Mouse (Mus musculus) left cerebral cortex, adult 8-10 months (tissue): ENCODE measurements around the gene Frmd4a. TPM values are rescaled to one million over a fixed set of nuclear protein-coding genes. Genes with fewer than 3 reads are reported as not detected.
"Not testable (repeated sequence)": the region's sequence is repeated elsewhere in the genome, so short reads cannot be mapped to it uniquely, and the experiment has no call there.

Experiments used
- DNase-seq, 2 experiments: peaks; one replicate each; pipeline ENCODE4 v3.0.0; 2022; ENCODE audit warnings: low spot score in 2 of 2
- total RNA-seq, 4 experiments: library from RNA; stranded (reverse); gene quantifications; 2 replicates each; pipeline ENCODE4 v1.2.4; 2022

Gene Frmd4a
- total RNA-seq, 4 experiments from 2014 or later, result 49.9 to 53.7 (median 53.6) TPM

DNA sequence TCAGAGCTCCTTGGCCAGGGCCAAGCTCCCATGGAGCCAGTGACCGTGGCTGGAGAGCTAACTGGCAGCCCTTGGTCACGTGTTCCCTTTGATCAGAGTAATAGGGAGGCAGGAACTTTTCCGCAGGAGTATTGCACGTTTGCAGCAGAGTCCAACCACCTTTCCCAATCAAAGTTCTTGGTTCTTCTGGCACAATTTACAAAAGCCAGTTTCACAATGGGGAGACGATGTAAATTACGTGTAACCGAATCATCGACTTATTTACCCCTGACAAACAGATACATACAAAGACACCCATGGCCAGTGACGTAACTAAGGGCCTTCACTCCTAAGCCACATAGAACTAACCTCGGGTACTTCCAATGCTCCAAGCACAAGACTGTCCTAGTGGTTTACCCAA is 591.9 kb downstream of the Frmd4a start:
- no peak for DNase-seq

DNA sequence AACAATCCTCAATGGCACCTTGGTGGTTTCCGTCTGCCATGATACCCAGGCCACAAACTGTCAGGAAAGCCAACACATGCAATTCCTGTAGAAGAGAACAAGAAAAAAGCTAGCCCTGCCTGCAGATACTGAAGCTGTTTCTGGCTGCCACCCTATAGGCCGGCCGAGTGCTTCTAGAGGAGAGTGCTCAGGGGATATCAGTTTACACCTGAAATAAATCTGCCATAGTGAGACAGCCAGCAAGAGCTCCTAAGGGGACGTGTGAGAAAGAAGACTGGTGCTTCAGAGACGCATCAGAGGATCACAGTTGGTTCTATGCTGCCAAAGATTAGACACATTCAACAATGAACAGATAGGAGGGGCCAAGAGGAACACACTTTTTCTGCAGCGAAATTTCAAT is 593.8 kb downstream of the Frmd4a start:
- no peak for DNase-seq

DNA sequence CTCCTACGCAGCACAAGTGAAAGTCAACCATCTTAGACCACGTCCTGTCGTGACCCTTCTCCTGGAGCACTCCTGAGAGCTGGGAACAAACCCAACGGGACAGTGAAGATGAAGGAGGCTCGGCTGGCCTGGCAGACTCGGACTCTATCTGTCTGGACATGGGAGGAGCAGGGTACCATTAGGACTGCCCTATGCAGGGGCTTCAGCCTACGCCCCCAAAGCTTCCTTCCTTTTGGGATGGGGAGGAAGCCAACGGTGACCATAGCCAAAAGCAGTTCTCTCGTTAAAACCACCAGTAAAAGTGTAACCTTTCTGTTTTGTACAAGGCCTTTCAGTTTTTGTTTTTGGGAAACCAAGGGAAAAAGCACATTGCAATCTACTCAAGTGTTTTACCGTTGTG is 594.2 kb downstream of the Frmd4a start:
- no peak for DNase-seq

DNA sequence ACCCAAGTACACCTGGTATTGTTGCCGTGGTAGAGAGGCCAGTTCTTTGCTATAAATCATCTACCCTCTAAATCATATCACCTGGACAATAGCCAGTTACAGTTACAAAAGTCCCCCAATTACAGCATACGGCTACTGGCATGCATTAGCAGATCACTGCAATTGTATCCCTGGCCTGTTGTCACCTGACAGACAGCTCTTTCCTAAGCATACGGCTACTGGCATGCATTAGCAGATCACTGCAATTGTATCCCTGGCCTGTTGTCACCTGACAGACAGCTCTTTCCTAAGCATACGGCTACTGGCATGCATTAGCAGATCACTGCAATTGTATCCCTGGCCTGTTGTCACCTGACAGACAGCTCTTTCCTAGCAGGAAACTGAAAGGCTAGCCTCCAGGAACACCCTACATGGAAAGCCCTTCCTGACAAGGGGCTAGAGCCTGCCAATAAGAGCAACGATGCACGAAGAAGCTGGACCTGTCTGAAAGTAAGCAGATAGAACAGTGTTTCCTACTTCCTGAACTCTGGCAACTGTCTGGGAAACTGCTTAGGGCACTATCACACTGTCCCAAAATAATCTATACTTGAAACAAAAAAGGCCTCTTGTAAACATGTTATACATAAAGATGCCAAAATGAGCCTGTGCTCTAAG is 596.9 kb downstream of the Frmd4a start:
- DNase-seq, result not testable (repeated sequence)

DNA sequence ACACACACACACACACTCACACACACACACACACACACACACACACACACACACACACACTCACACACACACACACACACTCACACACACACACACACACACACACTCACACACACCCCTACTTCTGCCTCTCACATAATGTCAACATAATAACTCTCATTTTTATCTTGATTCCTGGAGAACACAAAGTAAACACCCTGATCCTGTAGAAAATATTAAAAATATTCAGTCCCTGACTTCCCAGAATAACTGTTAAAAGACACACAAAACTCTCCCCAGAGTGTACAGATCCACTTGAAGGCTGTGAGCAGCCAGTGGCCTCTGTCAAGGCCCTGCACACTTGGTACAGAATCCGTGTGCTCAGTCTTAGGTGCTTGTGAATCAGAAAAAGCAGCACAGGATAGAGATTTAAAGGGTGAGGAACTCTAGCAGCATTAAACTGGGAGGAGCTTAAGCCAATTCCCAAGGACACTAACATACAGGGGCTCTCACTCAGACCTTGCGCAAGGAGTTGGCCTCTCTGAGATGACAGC is 597.6 kb downstream of the Frmd4a start:
- no peak for DNase-seq

- DNase-seq, result peak in 1 of 2 experiments; percentile 29
Measured at GRCm38 (mm10) chr2:4616995-4617394, 599.5 kb downstream of the Frmd4a start.

- not testable (repeated sequence) for DNase-seq
Measured at GRCm38 (mm10) chr2:4619126-4619525, 601.6 kb downstream of the Frmd4a start.

GRCm38 (mm10) chr2:4619893-4620593 is 602.5 kb downstream of the Frmd4a start:
- no peak for DNase-seq

DNA sequence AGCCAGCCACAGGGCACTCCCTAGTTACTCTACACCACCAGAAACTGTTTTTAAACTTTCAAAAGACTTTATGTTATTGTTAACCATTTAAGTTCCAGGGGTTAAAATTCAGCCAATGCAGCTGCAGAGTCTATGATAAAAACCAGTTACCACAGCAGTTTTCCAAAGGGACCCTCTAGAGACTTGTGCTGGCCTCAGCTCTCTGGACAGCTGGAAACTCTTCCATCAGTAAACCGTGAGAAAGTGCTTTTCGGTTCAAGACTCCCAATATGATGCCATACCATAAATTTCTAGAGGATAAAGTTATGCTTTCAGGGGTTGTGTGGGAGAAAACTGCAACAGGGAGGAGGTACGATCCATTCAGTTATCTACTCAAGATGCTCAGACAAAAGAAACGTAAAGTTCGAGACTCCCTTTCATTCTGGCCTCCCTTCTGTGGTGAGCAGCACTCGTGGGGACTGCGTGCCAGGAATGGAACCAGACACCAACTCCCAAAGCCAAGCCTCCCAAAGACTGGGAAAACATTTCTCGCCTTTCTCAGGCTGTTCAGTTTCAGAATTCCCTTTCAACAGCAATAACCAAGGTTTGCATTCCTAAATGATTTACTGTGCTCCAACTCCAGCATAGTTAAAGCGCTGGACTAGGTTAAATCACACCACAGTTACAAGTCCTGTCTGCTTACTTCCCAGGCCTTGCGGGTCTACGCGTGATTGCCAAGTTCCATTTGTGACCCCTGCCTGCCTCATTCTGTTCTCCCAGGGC is 603.3 kb downstream of the Frmd4a start:
- DNase-seq, result no peak

DNA sequence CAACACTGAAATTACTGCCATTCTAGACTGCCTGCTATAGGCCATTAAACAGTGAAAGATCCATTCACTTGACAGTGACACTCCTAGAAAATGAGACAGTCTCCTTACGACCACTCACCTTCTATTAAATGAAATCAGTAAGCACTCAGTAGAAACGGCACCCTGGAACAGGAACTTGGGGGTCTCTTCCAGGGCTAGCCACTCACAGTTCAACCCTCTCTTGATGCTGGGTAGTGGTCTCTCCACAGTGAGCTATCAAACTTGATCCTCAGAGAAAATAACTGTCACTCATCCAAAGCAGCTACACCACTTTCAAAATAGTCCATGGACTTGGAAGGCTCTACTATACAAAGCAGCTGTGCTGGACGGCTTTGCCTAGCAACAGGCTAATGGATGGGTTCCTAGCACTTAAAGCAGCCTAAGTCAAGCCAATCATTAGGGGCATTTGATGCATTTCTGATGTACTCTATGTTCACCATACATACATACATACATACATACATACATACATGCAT is 604.0 kb downstream of the Frmd4a start:
- DNase-seq, result no peak

- no peak for DNase-seq
Measured at GRCm38 (mm10) chr2:4626911-4627310, 609.4 kb downstream of the Frmd4a start.

DNA sequence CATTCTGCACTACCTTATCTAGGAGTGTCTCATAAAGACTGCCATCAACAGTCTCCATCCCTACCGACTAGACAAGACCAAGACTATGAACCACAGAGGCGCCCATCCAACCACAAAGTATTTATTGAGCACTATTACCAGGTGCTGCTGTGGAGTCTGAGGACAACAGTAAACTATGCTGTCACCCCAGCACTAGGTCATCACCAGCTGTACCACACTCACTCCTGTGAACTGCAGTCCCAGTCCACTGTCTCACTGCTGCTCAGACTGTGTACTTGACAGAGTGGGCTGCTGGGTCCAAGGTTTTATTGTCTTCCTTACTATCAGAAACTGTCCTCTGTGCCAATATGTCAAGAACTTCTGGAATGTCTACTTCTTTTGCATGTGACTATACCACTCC is 611.4 kb downstream of the Frmd4a start:
- DNase-seq, result no peak

GRCm38 (mm10) chr2:4629470-4629869 is 612.0 kb downstream of the Frmd4a start:
- DNase-seq, result no peak

- DNase-seq, result no peak
Measured at GRCm38 (mm10) chr2:4630197-4630835, 612.8 kb downstream of the Frmd4a start.

DNA sequence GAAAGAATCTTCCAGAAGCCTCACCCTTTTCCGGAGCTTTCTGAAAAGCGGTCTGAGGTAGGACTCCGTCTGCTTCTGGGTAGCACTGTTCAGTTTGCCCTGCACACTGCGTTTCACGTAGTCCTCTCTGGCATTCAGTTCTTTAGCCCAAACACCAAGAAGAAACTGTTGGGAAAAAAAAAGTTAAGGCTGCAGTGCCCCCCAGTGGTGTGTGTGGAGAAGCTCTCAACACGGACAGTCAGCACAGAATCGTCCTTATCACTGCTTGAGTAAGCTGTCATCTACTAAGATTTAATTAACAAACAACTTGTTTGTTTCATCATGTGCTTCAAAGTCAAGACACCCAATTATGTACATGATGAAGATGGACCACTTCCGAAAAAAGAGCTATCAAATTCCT is 618.3 kb downstream of the Frmd4a start:
- no peak for DNase-seq

- DNase-seq, result no peak
Measured at GRCm38 (mm10) chr2:4636656-4637055, 619.1 kb downstream of the Frmd4a start.

DNA sequence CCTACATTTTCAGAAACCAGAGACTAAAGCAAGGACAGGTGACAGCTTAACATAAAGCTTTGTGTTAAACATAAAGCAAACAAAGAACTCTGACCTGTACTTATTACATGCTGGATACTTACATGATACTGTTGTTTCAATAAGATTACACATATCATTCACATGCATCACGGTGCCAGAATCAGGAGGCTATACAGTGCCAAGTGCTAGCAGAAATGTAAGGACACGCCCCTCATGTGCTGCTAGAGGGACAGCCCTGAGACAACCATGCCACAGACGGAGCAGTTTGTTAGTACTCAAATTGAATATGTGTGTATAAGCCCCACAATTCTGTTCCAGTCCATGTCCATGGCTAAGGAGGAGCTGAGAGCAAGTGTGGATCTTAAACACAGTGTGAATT is 620.7 kb downstream of the Frmd4a start:
- no peak for DNase-seq

DNA sequence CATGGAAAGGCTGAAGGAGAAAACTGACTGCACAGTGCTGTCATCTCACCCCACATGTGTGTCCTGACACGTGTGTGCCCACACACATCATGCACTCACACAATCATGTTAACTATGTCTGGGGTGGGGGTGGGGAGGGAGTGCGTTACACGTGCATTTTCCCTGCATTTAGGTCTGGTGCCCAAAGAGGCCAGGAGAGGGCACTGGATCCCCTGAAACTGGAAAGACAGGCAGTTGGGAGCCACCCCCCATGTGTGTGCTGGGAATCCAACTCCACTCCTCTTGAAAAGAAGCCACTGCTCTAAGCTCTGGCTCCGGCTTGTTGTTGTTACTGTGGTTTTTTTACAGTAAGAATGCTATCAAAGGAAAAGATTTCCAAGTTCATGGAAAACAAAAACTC is 627.5 kb downstream of the Frmd4a start:
- DNase-seq, result no peak

GRCm38 (mm10) chr2:4648094-4648493 is 630.6 kb downstream of the Frmd4a start:
- DNase-seq, result no peak

DNA sequence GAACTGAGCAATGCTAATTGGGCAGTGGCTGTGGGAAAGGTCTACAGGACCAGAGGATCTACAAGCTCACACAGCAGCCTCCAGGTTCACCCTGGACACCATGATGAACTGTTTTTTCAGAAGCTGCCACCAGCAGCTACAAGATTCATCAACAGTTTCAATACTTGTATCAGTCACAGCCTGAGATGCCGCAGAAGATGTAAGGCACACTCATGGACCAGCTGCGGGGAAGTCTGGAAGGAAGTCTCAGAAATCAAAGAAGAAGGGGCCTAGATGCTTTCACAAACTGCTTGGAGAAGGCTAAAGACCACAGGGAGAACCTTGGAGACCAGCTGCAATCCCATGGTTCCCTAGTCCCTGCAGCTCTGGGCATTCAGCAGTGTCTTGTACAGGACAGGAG is 632.1 kb downstream of the Frmd4a start:
- DNase-seq, result no peak

- peak; percentile 67 to 81 for DNase-seq
Measured at GRCm38 (mm10) chr2:4651500-4652285, 634.2 kb downstream of the Frmd4a start, which contains the start of gene Prpf18. Prpf18 (minus strand) TSS chr2:4652113.
